Mouse (Mus musculus) lung, embryonic 15.5 days (tissue): Measurements from ENCODE around the gene Rundc3a. TPM values are rescaled to one million over a fixed set of nuclear protein-coding genes. Genes with fewer than 3 reads are reported as not detected.
"Not testable (repeated sequence)": the region's sequence is repeated elsewhere in the genome, so short reads cannot be mapped to it uniquely, and the experiment has no call there.

Experiments used
- ATAC-seq: fragments of 200-750 bp; cut with Nextera tagmentation; 2 replicates; pipeline ENCODE4 v1.8.0; 2017; ENCODE audit warnings: moderate number of reproducible peaks, borderline replicate concordance; ENCODE audit not compliant: low FRiP score, low TSS enrichment; ENCODE audit errors: extremely low read depth
- H3K27ac ChIP-seq: fragments of 300-500 bp; sonication (generic); 2 replicates; pipeline ENCODE4 v1.5.1; 2015; ENCODE audit warnings: moderate library complexity, mild to moderate bottlenecking, inconsistent platforms
- H3K27me3 ChIP-seq: fragments of 300-500 bp; sonication (generic); 2 replicates; pipeline ENCODE4 v1.6.1; 2015; ENCODE audit warnings: inconsistent platforms
- H3K36me3 ChIP-seq: fragments of 300-500 bp; sonication (generic); 2 replicates; pipeline ENCODE4 v1.6.1; 2015; ENCODE audit warnings: inconsistent platforms
- H3K4me1 ChIP-seq: fragments of 300-500 bp; sonication (generic); 2 replicates; pipeline ENCODE4 v1.6.1; 2015; ENCODE audit warnings: inconsistent platforms
- H3K4me2 ChIP-seq: fragments of 300-500 bp; sonication (generic); 2 replicates; pipeline ENCODE4 v1.6.1; 2015; ENCODE audit warnings: inconsistent platforms, mild to moderate bottlenecking, moderate library complexity
- H3K4me3 ChIP-seq: fragments of 300-500 bp; sonication (generic); 2 replicates; pipeline ENCODE4 v1.5.1; 2015; ENCODE audit warnings: mild to moderate bottlenecking, inconsistent platforms
- H3K9ac ChIP-seq: fragments of 300-500 bp; sonication (generic); 2 replicates; pipeline ENCODE4 v1.6.1; 2015; ENCODE audit warnings: inconsistent platforms
- H3K9me3 ChIP-seq: fragments of 300-500 bp; sonication (generic); 2 replicates; pipeline ENCODE4 v1.6.1; 2016; ENCODE audit warnings: inconsistent platforms
- WGBS: fragments of 180-500 bp; shearing (Covaris S2); methylation state at CpG from one replicate; pipeline ENCODE4 v1.1.7; 2015; 5-methylcytosine and 5-hydroxymethylcytosine counted together
- polyA plus RNA-seq: library from polyadenylated mRNA; unstranded; fragments of >200 nt; fragmentation: Nextera tagmentation; extraction: Ambion mirVana; gene quantifications from 2 replicates; pipeline ENCODE4 v1.2.1, GENCODE M21; 2015

The Rundc3a gene
- polyA plus RNA-seq, 1 experiment from 2014 or later: 2.0 TPM

- no peak overlapping the region for H3K4me2 ChIP-seq
- H3K4me3 ChIP-seq: no peak overlapping the region
- no peak for ATAC-seq
- H3K27me3 ChIP-seq: no peaks in the 10 kb centered on the region
- H3K27ac ChIP-seq: no peak overlapping the region
- no peaks in the 10 kb centered on the region for H3K36me3 ChIP-seq
- H3K4me1 ChIP-seq: no peaks in the 10 kb centered on the region
- H3K9ac ChIP-seq: no peak overlapping the region
- H3K9me3 ChIP-seq: no peaks in the 10 kb centered on the region
- WGBS: 72% methylated on average over 3 of the region's 3 CpGs
Observed at GRCm38 (mm10) chr11:102382794-102383193, 10.4 kb upstream of the Rundc3a start.

- Histone ChIP-seq H3K9me3 (no peaks in the 10 kb centered on the region), H3K4me3 (no peak overlapping the region), H3K27me3 (no peaks in the 10 kb centered on the region), H3K36me3 (no peaks in the 10 kb centered on the region), H3K4me2 (no peak overlapping the region), H3K4me1 (no peaks in the 10 kb centered on the region), H3K9ac (no peak overlapping the region), H3K27ac (no peak overlapping the region)
- 67% methylated on average over 1 of the region's 1 CpGs for WGBS
- ATAC-seq: no peak
Observed at GRCm38 (mm10) chr11:102383365-102384136, 9.7 kb upstream of the Rundc3a start.

GRCm38 (mm10) chr11:102384418-102384817 is 8.8 kb upstream of the Rundc3a start:
- Histone ChIP-seq H3K4me2 (no peak overlapping the region), H3K9me3 (no peaks in the 10 kb centered on the region), H3K4me3 (no peak overlapping the region), H3K4me1 (no peaks in the 10 kb centered on the region), H3K9ac (no peak overlapping the region), H3K36me3 (no peaks in the 10 kb centered on the region), H3K27me3 (no peaks in the 10 kb centered on the region), H3K27ac (no peak overlapping the region)
- ATAC-seq: no peak
- 72% methylated on average over 2 of the region's 2 CpGs for WGBS

GRCm38 (mm10) chr11:102385075-102385474 is 8.1 kb upstream of the Rundc3a start:
- Histone ChIP-seq H3K36me3 (no peaks in the 10 kb centered on the region), H3K4me1 (no peaks in the 10 kb centered on the region), H3K27me3 (no peaks in the 10 kb centered on the region), H3K27ac (no peak overlapping the region), H3K9me3 (no peaks in the 10 kb centered on the region), H3K9ac (no peak overlapping the region), H3K4me2 (no peak overlapping the region), H3K4me3 (no peak overlapping the region)
- 54% methylated on average over 4 of the region's 4 CpGs for whole genome bisulfite sequencing
- ATAC-seq: no peak

- 44% methylated on average over 5 of the region's 5 CpGs for WGBS
- no peaks in the 10 kb centered on the region for H3K36me3 ChIP-seq
- no peaks in the 10 kb centered on the region for H3K4me1 ChIP-seq
- H3K27me3 ChIP-seq: no peaks in the 10 kb centered on the region
- H3K27ac ChIP-seq: no peak overlapping the region
- ATAC-seq: no peak
- H3K9me3 ChIP-seq: no peaks in the 10 kb centered on the region
- no peak overlapping the region for H3K4me2 ChIP-seq
- no peak overlapping the region for H3K9ac ChIP-seq
- H3K4me3 ChIP-seq: no peak overlapping the region
Observed at GRCm38 (mm10) chr11:102386121-102386520, 7.1 kb upstream of the Rundc3a start.

GRCm38 (mm10) chr11:102389436-102389835 is 3.8 kb upstream of the Rundc3a start:
- H3K9ac ChIP-seq, ATAC-seq, H3K36me3 ChIP-seq, H3K4me3 ChIP-seq, H3K9me3 ChIP-seq, H3K4me2 ChIP-seq, H3K27ac ChIP-seq, H3K27me3 ChIP-seq: not testable (repeated sequence)
- peaks cover 17% of the 10 kb centered on the region for H3K4me1 ChIP-seq
- WGBS: 76% methylated on average over 4 of the region's 5 CpGs

- H3K9me3 ChIP-seq: no peaks in the 10 kb centered on the region
- no peak overlapping the region for H3K27ac ChIP-seq
- H3K9ac ChIP-seq: no peak overlapping the region
- peak; percentile 7; the same call in 1 of the 2 replicates for ATAC-seq
- WGBS: 16% methylated on average over 15 of the region's 15 CpGs
- peaks cover 28% of the 10 kb centered on the region for H3K27me3 ChIP-seq
- peak overlapping the region; percentile 39 for H3K4me3 ChIP-seq
- peak overlapping the region; percentile 93 for H3K4me2 ChIP-seq
- peaks cover 17% of the 10 kb centered on the region for H3K4me1 ChIP-seq
- H3K36me3 ChIP-seq: no peaks in the 10 kb centered on the region
Observed at GRCm38 (mm10) chr11:102392441-102393237, 564 bp upstream of the Rundc3a start.

GRCm38 (mm10) chr11:102393719-102394420 is 667 bp downstream of the Rundc3a start:
- H3K4me1 ChIP-seq: peaks cover 22% of the 10 kb centered on the region
- 10% methylated on average over 17 of the region's 17 CpGs for WGBS
- peaks cover 40% of the 10 kb centered on the region for H3K27me3 ChIP-seq
- no peaks in the 10 kb centered on the region for H3K36me3 ChIP-seq
- peak overlapping the region; percentile 93 for H3K4me2 ChIP-seq
- peak; percentile 27; the same call in 1 of the 2 replicates for ATAC-seq
- no peaks in the 10 kb centered on the region for H3K9me3 ChIP-seq
- no peak overlapping the region for H3K27ac ChIP-seq
- H3K4me3 ChIP-seq: peak overlapping the region; percentile 39
- H3K9ac ChIP-seq: peak overlapping the region; percentile 32; the same call in 1 of the 2 replicates

- Histone ChIP-seq H3K27me3 (peaks cover 48% of the 10 kb centered on the region), H3K4me3 (no peak overlapping the region; the same call in 1 of the 2 replicates)
- 79% methylated on average over 9 of the region's 9 CpGs for WGBS
Observed at GRCm38 (mm10) chr11:102394421-102395124, 1.4 kb downstream of the Rundc3a start.

GRCm38 (mm10) chr11:102395250-102395649 is 2.0 kb downstream of the Rundc3a start:
- no peak overlapping the region for H3K4me3 ChIP-seq
- peaks cover 54% of the 10 kb centered on the region for H3K27me3 ChIP-seq
- H3K9ac ChIP-seq: no peak overlapping the region
- H3K9me3 ChIP-seq: no peaks in the 10 kb centered on the region
- H3K4me1 ChIP-seq: peaks cover 35% of the 10 kb centered on the region
- H3K36me3 ChIP-seq: no peaks in the 10 kb centered on the region
- no peak overlapping the region for H3K27ac ChIP-seq
- WGBS: 6% methylated on average over 5 of the region's 5 CpGs
- ATAC-seq: no peak
- H3K4me2 ChIP-seq: no peak overlapping the region

More at GRCm38 (mm10) chr11:102394421-102395124, 1.4 kb downstream of the Rundc3a start:
- no peak overlapping the region for H3K9ac ChIP-seq
- peaks cover 29% of the 10 kb centered on the region for H3K4me1 ChIP-seq
- H3K4me2 ChIP-seq: no peak overlapping the region
- H3K36me3 ChIP-seq: no peaks in the 10 kb centered on the region
- no peak for ATAC-seq
- H3K27ac ChIP-seq: no peak overlapping the region
- H3K9me3 ChIP-seq: no peaks in the 10 kb centered on the region

- ATAC-seq: no peak
- Histone ChIP-seq H3K9me3 (no peaks in the 10 kb centered on the region), H3K27ac (no peak overlapping the region), H3K9ac (no peak overlapping the region), H3K36me3 (no peaks in the 10 kb centered on the region), H3K4me2 (no peak overlapping the region), H3K4me3 (no peak overlapping the region), H3K27me3 (peaks cover 64% of the 10 kb centered on the region), H3K4me1 (peaks cover 35% of the 10 kb centered on the region)
- WGBS: 45% methylated on average over 6 of the region's 6 CpGs
Observed at GRCm38 (mm10) chr11:102396263-102396662, 3.1 kb downstream of the Rundc3a start.
